Mouse (Mus musculus) CH12.LX (cell line): ENCODE measurements around the gene Chst8.

Experiments used
- CTCF ChIP-seq, 2 experiments: IDR thresholded peaks in 1 of 2; conservative IDR thresholded peaks in 1 of 2; 2 replicates each; pipeline ENCODE4 v1.5.1; 2011 to 2012; ENCODE audit warnings: low read depth in 2 of 2, low read length in 2 of 2, improper control_type of control experiment in 1 of 2, inconsistent platforms in 1 of 2, mild to moderate bottlenecking in 1 of 2, moderate library complexity in 1 of 2
- EP300 ChIP-seq: IDR thresholded peaks from 2 replicates; pipeline ENCODE4 v1.6.1; 2011; ENCODE audit warnings: low read length, improper control_type of control experiment
- ETS1 ChIP-seq: conservative IDR thresholded peaks from 2 replicates; pipeline ENCODE4 v1.6.1; 2012; ENCODE audit warnings: low read depth, mild to moderate bottlenecking, inconsistent platforms, low read length, improper control_type of control experiment, moderate library complexity
- GABPA ChIP-seq: IDR thresholded peaks from 2 replicates; pipeline ENCODE4 v1.6.1; 2012; ENCODE audit warnings: low read depth, low read length, improper control_type of control experiment, inconsistent platforms; ENCODE audit not compliant: insufficient replicate concordance
- MAX ChIP-seq: IDR thresholded peaks from 2 replicates; pipeline ENCODE4 v1.6.1; 2011; ENCODE audit warnings: low read length, improper control_type of control experiment
- POLR2AphosphoS2 ChIP-seq: IDR thresholded peaks from 2 replicates; pipeline ENCODE4 v1.6.1; 2011; ENCODE audit warnings: low read depth, low read length, improper control_type of control experiment
- RCOR1 ChIP-seq: conservative IDR thresholded peaks from 2 replicates; pipeline ENCODE4 v1.6.1; 2012; ENCODE audit warnings: low read depth, mild to moderate bottlenecking, inconsistent platforms, low read length, improper control_type of control experiment
- TBP ChIP-seq: conservative IDR thresholded peaks from 2 replicates; pipeline ENCODE4 v1.6.1; 2011; ENCODE audit warnings: low read depth, low read length, improper control_type of control experiment
- USF1 ChIP-seq: IDR thresholded peaks from 2 replicates; pipeline ENCODE4 v1.6.1; 2014; ENCODE audit warnings: low read depth, mild to moderate bottlenecking, inconsistent platforms, low read length, improper control_type of control experiment
- ZNF384 ChIP-seq: IDR thresholded peaks from 2 replicates; pipeline ENCODE4 v1.6.1; 2012; ENCODE audit warnings: low read depth, low read length, improper control_type of control experiment, inconsistent platforms

- no peak for TF ChIP-seq EP300
- TF ChIP-seq POLR2AphosphoS2: no peak
- TF ChIP-seq USF1: no peak
- TF ChIP-seq ZNF384: no peak
- TF ChIP-seq CTCF (conservative IDR thresholded peaks at IDR 0.05 in 1 of 2, IDR thresholded peaks at IDR 0.05 in 1 of 2; ENCODE audit: low read depth in 2 of 2, low read length in 2 of 2): no peak
- TF ChIP-seq MAX: no peak
- TF ChIP-seq ETS1: no peak
- TF ChIP-seq RCOR1: no peak
- TF ChIP-seq TBP: no peak
- TF ChIP-seq GABPA: no peak
These were observed 132.6 kb downstream of the Chst8 start for GRCm38 (mm10) chr7:34679886-34680285.
